Mouse (Mus musculus) megakaryocyte, embryonic 14.5 days (primary cell): ENCODE data around the gene Naif1.

Experiments used
- FLI1 ChIP-seq: IDR thresholded peaks from 2 replicates; pipeline ENCODE4 v1.6.1; 2012; ENCODE audit warnings: low read length, inconsistent platforms, mixed read lengths
- GATA1 ChIP-seq: IDR thresholded peaks from 3 replicates; pipeline ENCODE4 v1.6.1; 2012; ENCODE audit warnings: mixed read lengths, low read length, inconsistent platforms, borderline replicate concordance

- no peak for TF ChIP-seq GATA1
- TF ChIP-seq FLI1: no peak
These were observed 38.4 kb downstream of the Naif1 start for GRCm38 (mm10) chr2:32488679-32489078.
